Mouse (Mus musculus): ENCODE results near the gene Gm21488. TPM values are rescaled to one million over a fixed set of nuclear protein-coding genes. Genes with fewer than 3 reads are reported as not detected.
"Not testable (repeated sequence)": the region's sequence is repeated elsewhere in the genome, so short reads cannot be mapped to it uniquely, and the experiment has no call there.

Gm21488 gene
- not detected in 2 replicates for total RNA-seq (2017)

- ATAC-seq (replicated peaks in 1 of 2; ENCODE audit: insufficient read depth in 1 of 2, low FRiP score in 2 of 2, low TSS enrichment in 1 of 2, low read depth in 1 of 2, poor library complexity in 2 of 2, severe bottlenecking in 2 of 2), result not testable (repeated sequence)
Observed at GRCm38 (mm10) chrY:27521820-27522219, at the start of gene Gm21488. Gm21488 (minus strand) TSS chrY:27521920.
